Comparison of ENCODE assay signal across 10 mouse cellular contexts in the genomic region with DNA sequence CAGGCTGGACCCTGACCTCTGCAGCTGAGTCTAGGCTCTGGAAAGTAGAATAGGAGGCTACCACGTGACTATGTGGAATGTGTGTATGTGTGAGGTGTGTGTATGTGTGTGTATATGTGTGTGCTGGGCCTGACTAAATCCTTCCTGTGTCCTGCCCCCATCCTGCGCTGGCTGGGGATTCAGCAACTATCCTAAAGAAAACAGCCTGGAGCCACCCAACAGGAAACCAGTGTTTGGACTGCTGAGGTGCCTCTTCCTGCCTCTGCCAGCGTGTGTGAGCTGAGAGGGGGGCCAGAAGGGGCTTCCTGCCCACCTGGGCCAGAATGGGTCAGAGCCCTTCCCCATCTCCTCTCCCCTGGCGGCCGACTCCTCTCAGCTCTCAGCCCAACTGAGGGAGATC. TPM values are rescaled to one million over a fixed set of nuclear protein-coding genes. Genes with fewer than 3 reads are reported as not detected.
DNase-seq lines count a peak whose midpoint lies in the region; ATAC-seq lines count a peak whose summit lies in the region.
"Had no signal": no experiment of that assay in that cellular context is flagged by ENCODE, and none has a peak within 500 bp of the region (broad histone marks: within the 10 kb centered on the region; RNA-seq: fewer than 3 reads in every experiment).

No protein-coding gene starts in this region.

- H3K4me2 ChIP-seq in heart, embryonic 13.5 days = no peak overlapping the region
- H3K4me2 ChIP-seq in embryonic facial prominence, embryonic 11.5 days (ENCODE audit: low read depth, low read length) = no peak overlapping the region
- no peak overlapping the region for H3K4me2 ChIP-seq in neural tube, embryonic 11.5 days (ENCODE audit: low read depth)

- no peak overlapping the region for H3K9ac ChIP-seq in heart, embryonic 13.5 days
- H3K9ac ChIP-seq in embryonic facial prominence, embryonic 11.5 days (replicated peaks; ENCODE audit: low read length) = no peak overlapping the region
- no peak overlapping the region for H3K9ac ChIP-seq in neural tube, embryonic 11.5 days (ENCODE audit: low read length)

- 51% methylated on average over 5 of the region's 5 CpGs for WGBS in heart, embryonic 13.5 days
- WGBS in embryonic facial prominence, embryonic 11.5 days = 23% methylated on average over 5 of the region's 5 CpGs
- WGBS in neural tube, embryonic 11.5 days = 42% methylated on average over 5 of the region's 5 CpGs

- no peaks in the 10 kb centered on the region for H3K27me3 ChIP-seq in heart, embryonic 13.5 days (replicated peaks)
- H3K27me3 ChIP-seq in embryonic facial prominence, embryonic 11.5 days (ENCODE audit: control insufficient read depth, insufficient read depth, low read length) = no peaks in the 10 kb centered on the region
- no peaks in the 10 kb centered on the region for H3K27me3 ChIP-seq in neural tube, embryonic 11.5 days (ENCODE audit: control insufficient read depth, insufficient read depth, low read length)

- H3K4me3 ChIP-seq in heart, embryonic 13.5 days = no peak overlapping the region
- no peak overlapping the region for H3K4me3 ChIP-seq in embryonic facial prominence, embryonic 11.5 days (ENCODE audit: low read depth, low read length)
- no peak overlapping the region for H3K4me3 ChIP-seq in neural tube, embryonic 11.5 days (ENCODE audit: low read depth, low read length)

- H3K36me3 ChIP-seq in heart, embryonic 13.5 days = peaks cover 41% of the 10 kb centered on the region
- H3K36me3 ChIP-seq in embryonic facial prominence, embryonic 11.5 days (replicated peaks; ENCODE audit: control insufficient read depth, insufficient read depth, low read depth, low read length) = peaks cover 8% of the 10 kb centered on the region
- H3K36me3 ChIP-seq in neural tube, embryonic 11.5 days (ENCODE audit: control insufficient read depth, insufficient read depth, low read length) = peaks cover 2% of the 10 kb centered on the region; the same call in 1 of the 2 replicates

- no peak for DNase-seq in heart, postnatal 25 days (ENCODE audit: low spot score)
- peak; percentile 63 for DNase-seq in embryonic facial prominence, embryonic 11.5 days (ENCODE audit: low spot score)
- peak; percentile 61 for DNase-seq in kidney, postnatal 10 days
- DNase-seq in neural tube, embryonic 11.5 days (ENCODE audit: low spot score) = no peak
- no peak for DNase-seq in ovary, adult 18-20 months (ENCODE audit: low spot score)
- no peak for DNase-seq in urinary bladder, postnatal 10 days (ENCODE audit: low spot score)
- DNase-seq: adrenal gland, adult 8-10 months had no signal

- H3K27ac ChIP-seq in heart, embryonic 13.5 days (replicated peaks) = peak overlapping the region; percentile 75
- peak overlapping the region; percentile 70 for H3K27ac ChIP-seq in embryonic facial prominence, embryonic 11.5 days (replicated peaks; ENCODE audit: low read depth, low read length)
- 0 out of 2 replicates have a peak overlapping the region, but pooled peaks have one; percentile 24 for H3K27ac ChIP-seq in neural tube, embryonic 11.5 days (ENCODE audit: low read depth, low read length)
- H3K27ac ChIP-seq: macrophage had no signal

- intact Hi-C loops in heart, postnatal 25 days (cut with DNase I) = no loop called here

- peaks cover 28% of the 10 kb centered on the region for H3K4me1 ChIP-seq in heart, embryonic 13.5 days
- peaks cover 14% of the 10 kb centered on the region for H3K4me1 ChIP-seq in embryonic facial prominence, embryonic 11.5 days (ENCODE audit: control insufficient read depth, insufficient read depth, low read length)
- H3K4me1 ChIP-seq in neural tube, embryonic 11.5 days (ENCODE audit: control insufficient read depth, insufficient read depth, low read length) = peaks cover 21% of the 10 kb centered on the region

- H3K9me3 ChIP-seq in heart, embryonic 13.5 days = no peaks in the 10 kb centered on the region
- H3K9me3 ChIP-seq in embryonic facial prominence, embryonic 11.5 days (replicated peaks; ENCODE audit: control insufficient read depth, low read length) = no peaks in the 10 kb centered on the region
- H3K9me3 ChIP-seq in neural tube, embryonic 11.5 days (ENCODE audit: control insufficient read depth, low read length) = no peaks in the 10 kb centered on the region

- peak; percentile 66 for ATAC-seq in heart, embryonic 13.5 days (ENCODE audit: extremely low read depth, insufficient number of reproducible peaks, low FRiP score, low TSS enrichment)
- 0 out of 2 replicates have a peak, but pooled peaks have one; percentile 25 for ATAC-seq in embryonic facial prominence, embryonic 11.5 days (replicated peaks; ENCODE audit: insufficient number of reproducible peaks, low FRiP score, low TSS enrichment, low read depth)
- ATAC-seq in neural tube, embryonic 11.5 days (ENCODE audit: insufficient read depth, low FRiP score, low TSS enrichment) = no peak
- no peak for ATAC-seq in monocyte, adult 5-6 weeks (replicated peaks; ENCODE audit: insufficient number of reproducible peaks, low FRiP score, low TSS enrichment, poor library complexity, severe bottlenecking)

RNA-seq across cellular contexts. Expression of a gene that starts 20.9 kb away (rescaled TPM):
- 11.9 and 12.5 TPM in 2 replicates for polyA plus RNA-seq in heart, embryonic 13.5 days (2015; fragmentation: Nextera tagmentation; extraction: Ambion mirVana)
- total RNA-seq in heart, postnatal 25 days (2021) = 1 to 10 TPM; 2.4 TPM
- 75.2 and 95.7 TPM in 2 replicates for polyA plus RNA-seq in embryonic facial prominence, embryonic 11.5 days (2014; fragmentation: Nextera tagmentation; extraction: Ambion mirVana)
- polyA plus RNA-seq in neural tube, embryonic 11.5 days (2014; fragmentation: Nextera tagmentation; extraction: Ambion mirVana) = 43.4 and 50.3 TPM in 2 replicates
- not detected in 3 replicates for total RNA-seq in monocyte, adult 5-6 weeks (2017)
- polyA plus RNA-seq: macrophage had no signal

Comparison
In these comparisons a context has a peak if more than half of its experiments do, and no peak if none do; other contexts are left out.
1. ATAC-seq: peak in heart, embryonic 13.5 days (single experiment) and embryonic facial prominence, embryonic 11.5 days (single experiment); none in neural tube, embryonic 11.5 days (single experiment) and monocyte, adult 5-6 weeks (single experiment).
2. H3K27ac ChIP-seq: peak in every context shown above with its lines; median percentile 75 in heart, embryonic 13.5 days; 70 in embryonic facial prominence, embryonic 11.5 days; 24 in neural tube, embryonic 11.5 days.
3. DNase-seq: peak in embryonic facial prominence, embryonic 11.5 days (single experiment) and kidney, postnatal 10 days (single experiment); none in heart, postnatal 25 days (single experiment), neural tube, embryonic 11.5 days (single experiment), ovary, adult 18-20 months (single experiment) and urinary bladder, postnatal 10 days (single experiment).